Mouse (Mus musculus): ENCODE results near the gene Osbpl3.

DNA sequence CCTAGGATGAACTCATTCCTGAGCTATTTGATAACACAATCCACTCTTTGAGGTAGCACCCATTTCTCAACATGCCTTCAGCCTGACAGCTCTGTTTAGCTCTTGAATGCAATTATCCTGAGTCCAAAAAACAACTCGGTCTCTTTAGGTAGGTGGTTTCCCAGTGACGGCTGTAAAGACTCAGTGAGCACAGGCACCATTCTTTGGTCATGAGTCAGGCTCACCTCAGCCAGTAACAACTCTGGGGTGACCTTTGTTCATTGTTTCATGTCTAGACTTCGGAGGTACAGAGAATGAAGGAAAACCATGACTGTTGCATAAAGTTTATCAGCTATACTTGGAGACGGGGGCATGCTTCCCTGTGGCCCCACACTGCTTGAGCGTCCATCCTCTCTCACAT lies 65.7 kb downstream of the Osbpl3 start:
- no peak for TF ChIP-seq CTCF (IDR thresholded peaks at IDR 0.05; ENCODE audit: extremely low read depth, insufficient read depth, low read length)
- TF ChIP-seq POLR2A (IDR thresholded peaks at IDR 0.05; ENCODE audit: extremely low read depth, insufficient read depth, low read length), result no peak

Data from cortical plate, adult 2 months (tissue).